Mouse (Mus musculus) small intestine, adult 2 months (tissue): ENCODE measurements around the gene Pigx.

ENCODE experiments used
- CTCF ChIP-seq: fragments of 200-500 bp; IDR thresholded peaks from 2 replicates; pipeline ENCODE4 v1.5.1; 2012; ENCODE audit warnings: low read depth, mild to moderate bottlenecking, control low read depth, inconsistent platforms, low read length, moderate library complexity, mixed read lengths; ENCODE audit not compliant: insufficient replicate concordance, insufficient read length; ENCODE audit errors: extremely low read depth
- POLR2A ChIP-seq: fragments of 200-500 bp; IDR thresholded peaks from 2 replicates; pipeline ENCODE4 v1.6.1; 2012; ENCODE audit warnings: low read depth, mild to moderate bottlenecking, control low read depth, inconsistent platforms, low read length, moderate library complexity

- TF ChIP-seq POLR2A (0 out of 2 replicates have a peak, but pooled peaks have one; percentile 1), CTCF (no peak)
Observed at GRCm38 (mm10) chr16:32098897-32099637, 473 bp downstream of the Pigx start.
